Mouse (Mus musculus) erythroblast, embryonic 14.5 days (primary cell): ENCODE results near the gene Ddx28. TPM values are rescaled to one million over a fixed set of nuclear protein-coding genes. Genes with fewer than 3 reads are reported as not detected.
"Not testable (repeated sequence)": the region's sequence is repeated elsewhere in the genome, so short reads cannot be mapped to it uniquely, and the experiment has no call there.

Source experiments
- H3K27me3 ChIP-seq: 2 replicates; pipeline ENCODE4 v1.6.1; 2012; ENCODE audit warnings: inconsistent platforms; ENCODE audit not compliant: control insufficient read depth
- H3K36me3 ChIP-seq: 2 replicates; pipeline ENCODE4 v1.6.1; 2012; ENCODE audit warnings: mild to moderate bottlenecking, inconsistent platforms; ENCODE audit not compliant: control insufficient read depth
- H3K4me1 ChIP-seq: 2 replicates; pipeline ENCODE4 v1.6.1; 2012; ENCODE audit warnings: inconsistent platforms; ENCODE audit not compliant: control insufficient read depth
- H3K4me3 ChIP-seq: replicated peaks from 2 replicates; pipeline ENCODE3; 2012; ENCODE audit warnings: moderate library complexity, mild to moderate bottlenecking, inconsistent platforms
- H3K9me3 ChIP-seq: 2 replicates; pipeline ENCODE4 v1.6.1; 2012; ENCODE audit warnings: low read length, inconsistent platforms, mixed read lengths; ENCODE audit not compliant: control insufficient read depth
- GATA1 ChIP-seq: IDR thresholded peaks from 2 replicates; pipeline ENCODE4 v1.6.1; 2012; ENCODE audit warnings: low read length, inconsistent platforms, mixed read lengths
- TAL1 ChIP-seq: IDR thresholded peaks from 3 replicates; pipeline ENCODE4 v1.6.1; 2012; ENCODE audit warnings: low read length, inconsistent platforms, mixed read lengths
- polyA plus RNA-seq: library from polyadenylated mRNA; stranded (reverse); fragments of >175 nt; gene quantifications from 2 replicates; pipeline ENCODE4 v1.2.3, GENCODE M21; 2012

Gene Ddx28
- polyA plus RNA-seq, 1 experiment: 1.1 TPM

GRCm38 (mm10) chr8:106018039-106018438, 6.4 kb upstream of the Ddx28 start:
- peaks cover 60% of the 10 kb centered on the region for H3K36me3 ChIP-seq
- no peaks in the 10 kb centered on the region for H3K9me3 ChIP-seq
- TF ChIP-seq GATA1 (no peak), TAL1 (no peak)
- H3K4me3 ChIP-seq: no peak overlapping the region
- peaks cover 43% of the 10 kb centered on the region for H3K4me1 ChIP-seq
- no peaks in the 10 kb centered on the region for H3K27me3 ChIP-seq

DNA sequence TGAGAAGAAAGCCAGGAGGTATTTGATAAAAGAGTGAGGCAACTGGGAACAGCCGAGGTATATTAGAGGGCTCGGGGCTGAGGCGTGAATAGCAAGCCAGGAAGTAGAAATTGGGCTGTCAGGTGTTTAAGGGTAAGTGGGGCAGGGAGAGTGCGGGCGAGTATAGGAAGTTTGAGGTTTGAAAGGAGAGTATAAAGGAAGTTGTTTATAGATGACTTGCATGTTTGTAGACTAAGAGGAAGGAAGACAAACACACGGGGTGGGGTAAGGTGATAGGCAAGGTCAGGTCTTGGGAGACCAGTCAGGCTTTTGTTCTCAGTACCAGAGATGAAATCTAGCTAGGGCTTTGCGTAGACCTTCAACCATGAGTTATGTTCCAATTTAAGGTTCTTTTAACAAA, 5.4 kb upstream of the Ddx28 start:
- H3K36me3 ChIP-seq: peaks cover 57% of the 10 kb centered on the region
- TF ChIP-seq GATA1 (no peak), TAL1 (no peak)

GRCm38 (mm10) chr8:106016284-106016683, 4.6 kb upstream of the Ddx28 start:
- H3K4me1 ChIP-seq: peaks cover 59% of the 10 kb centered on the region
- TF ChIP-seq TAL1: no peak
- no peak for TF ChIP-seq GATA1

More for the DNA sequence above, 5.4 kb upstream of the Ddx28 start:
- Histone ChIP-seq H3K27me3 (no peaks in the 10 kb centered on the region), H3K4me3 (no peak overlapping the region), H3K4me1 (peaks cover 51% of the 10 kb centered on the region), H3K9me3 (no peaks in the 10 kb centered on the region)

DNA sequence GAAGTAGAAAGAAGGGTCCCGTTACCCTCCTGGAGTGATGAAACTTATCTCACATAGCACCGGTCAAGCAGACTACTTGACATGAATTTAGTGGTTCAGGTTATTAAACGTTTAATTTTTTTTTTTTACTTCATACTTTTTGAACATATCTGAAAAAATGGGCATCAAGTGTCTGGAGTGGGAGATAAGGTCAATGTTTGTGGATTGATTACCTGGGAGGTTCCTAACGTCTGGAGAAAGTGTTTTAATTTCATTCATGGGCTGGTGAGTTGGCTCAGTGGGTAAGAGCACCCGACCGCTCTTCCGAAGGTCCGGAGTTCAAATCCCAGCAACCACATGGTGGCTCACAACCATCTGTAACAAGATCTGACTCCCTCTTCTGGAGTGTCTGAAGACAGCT, 521 bp upstream of the Ddx28 start:
- not testable (repeated sequence) for H3K9me3 ChIP-seq, H3K27me3 ChIP-seq
- Histone ChIP-seq H3K36me3 (peaks cover 29% of the 10 kb centered on the region), H3K4me1 (peaks cover 70% of the 10 kb centered on the region), H3K4me3 (peak overlapping the region; percentile 90)

More at GRCm38 (mm10) chr8:106016284-106016683, 4.6 kb upstream of the Ddx28 start:
- H3K9me3 ChIP-seq: no peaks in the 10 kb centered on the region
- no peak overlapping the region for H3K4me3 ChIP-seq
- no peaks in the 10 kb centered on the region for H3K27me3 ChIP-seq
- H3K36me3 ChIP-seq: peaks cover 51% of the 10 kb centered on the region

DNA sequence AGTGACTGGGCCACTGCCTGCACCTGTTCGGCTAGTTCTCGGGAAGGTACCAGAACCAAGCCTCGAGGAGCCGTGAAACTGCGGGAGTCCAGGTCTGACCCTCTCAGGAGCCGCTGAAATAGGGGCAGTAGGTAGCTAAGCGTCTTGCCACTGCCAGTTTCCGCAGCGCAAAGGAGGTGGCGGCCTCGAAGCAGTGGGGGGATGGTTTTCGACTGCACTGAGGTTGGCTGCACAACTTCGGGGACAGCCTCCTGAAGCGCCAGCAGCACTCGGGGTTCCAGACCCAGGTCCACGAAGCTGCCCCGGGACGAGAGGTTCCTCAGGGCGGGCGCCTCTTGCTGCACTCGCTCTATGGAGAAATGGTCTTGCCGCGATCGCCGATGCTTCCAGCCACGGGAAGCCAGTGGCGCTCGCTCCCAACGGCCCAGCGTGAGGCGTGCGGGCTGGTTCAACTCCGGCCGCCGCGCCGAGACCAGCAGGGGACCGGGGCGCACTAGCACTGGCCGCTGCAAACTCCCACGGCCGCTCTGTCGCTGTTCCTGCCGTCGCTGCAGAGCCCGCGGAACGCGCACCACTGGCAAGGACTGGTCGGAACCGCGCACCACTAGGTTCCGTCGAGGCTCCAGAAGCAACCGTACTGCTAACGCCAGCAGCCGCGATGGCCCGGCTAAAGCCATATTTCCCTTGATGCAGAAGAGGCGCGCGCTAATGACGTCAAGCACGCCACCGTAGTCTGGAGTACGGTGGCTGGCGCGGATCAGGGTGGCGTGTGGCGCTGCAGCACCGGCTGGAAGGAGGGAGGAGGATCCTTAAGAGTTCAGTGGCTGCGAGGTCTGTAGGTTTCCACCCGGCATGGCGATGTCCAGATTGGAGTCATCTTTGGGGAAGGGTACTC, 687 bp downstream of the Ddx28 start:
- TF ChIP-seq TAL1 (no peak), GATA1 (no peak)
- Histone ChIP-seq H3K27me3 (no peaks in the 10 kb centered on the region), H3K9me3 (no peaks in the 10 kb centered on the region), H3K4me1 (peaks cover 62% of the 10 kb centered on the region), H3K36me3 (peaks cover 21% of the 10 kb centered on the region), H3K4me3 (peak overlapping the region; percentile 90)

- H3K9me3 ChIP-seq, H3K4me3 ChIP-seq, H3K27me3 ChIP-seq, H3K36me3 ChIP-seq: not testable (repeated sequence)
- peaks cover 48% of the 10 kb centered on the region for H3K4me1 ChIP-seq
Observed at GRCm38 (mm10) chr8:106007891-106008290, 3.8 kb downstream of the Ddx28 start.

GRCm38 (mm10) chr8:106007135-106007534, 4.5 kb downstream of the Ddx28 start:
- Histone ChIP-seq H3K4me1 (peaks cover 42% of the 10 kb centered on the region), H3K9me3 (no peaks in the 10 kb centered on the region), H3K36me3 (peaks cover 8% of the 10 kb centered on the region), H3K4me3 (no peak overlapping the region), H3K27me3 (no peaks in the 10 kb centered on the region)
- TF ChIP-seq TAL1 (no peak), GATA1 (no peak)

- TF ChIP-seq TAL1: no peak
- TF ChIP-seq GATA1: no peak
- Histone ChIP-seq H3K4me1 (peaks cover 35% of the 10 kb centered on the region), H3K4me3 (no peak overlapping the region), H3K36me3 (peaks cover 8% of the 10 kb centered on the region), H3K27me3 (no peaks in the 10 kb centered on the region), H3K9me3 (no peaks in the 10 kb centered on the region)
Observed at GRCm38 (mm10) chr8:106006413-106006812, 5.3 kb downstream of the Ddx28 start.

- no peaks in the 10 kb centered on the region for H3K27me3 ChIP-seq
- H3K36me3 ChIP-seq: peaks cover 8% of the 10 kb centered on the region
- no peak within 1 kb of the TSS for H3K4me3 ChIP-seq
- peaks cover 30% of the 10 kb centered on the region for H3K4me1 ChIP-seq
- no peak for TF ChIP-seq TAL1
- no peak for TF ChIP-seq GATA1
- no peaks in the 10 kb centered on the region for H3K9me3 ChIP-seq
Observed at GRCm38 (mm10) chr8:106005875-106006274, 5.8 kb downstream of the Ddx28 start, which contains the start of gene Dpep2nb. Gene Dpep2nb, minus strand, starts transcription at chr8:106005975.
